Mouse (Mus musculus) spleen, adult 2 months (tissue): ENCODE measurements around the gene Rcn2. TPM values are rescaled to one million over a fixed set of nuclear protein-coding genes. Genes with fewer than 3 reads are reported as not detected.

Experiments used
- DNase-seq, 2 experiments: peaks; one replicate each; pipeline versions ENCODE4 v3.0.0 to v3.0.0-alpha.2; 2012 to 2021; ENCODE audit warnings: low spot score in 2 of 2, low read depth in 1 of 2
- H3K27ac ChIP-seq: fragments of 200-500 bp; 2 replicates; pipeline ENCODE4 v1.5.1; 2012; ENCODE audit warnings: low read length, inconsistent platforms; ENCODE audit not compliant: insufficient read depth
- H3K27me3 ChIP-seq: fragments of 200-500 bp; 2 replicates; pipeline ENCODE4 v1.6.1; 2012; ENCODE audit warnings: mild to moderate bottlenecking, moderate library complexity, low read length, inconsistent platforms; ENCODE audit not compliant: control insufficient read depth, insufficient read depth
- H3K36me3 ChIP-seq: fragments of 200-500 bp; 2 replicates; pipeline ENCODE4 v1.6.1; 2012; ENCODE audit warnings: mild to moderate bottlenecking, low read length, inconsistent platforms; ENCODE audit not compliant: control insufficient read depth, insufficient read depth
- H3K4me1 ChIP-seq: fragments of 200-500 bp; 2 replicates; pipeline ENCODE4 v1.6.1; 2011; ENCODE audit warnings: inconsistent platforms; ENCODE audit not compliant: control insufficient read depth, insufficient read depth, insufficient read length
- H3K4me3 ChIP-seq: fragments of 200-500 bp; 2 replicates; pipeline ENCODE4 v1.5.1; 2011; ENCODE audit warnings: mild to moderate bottlenecking, inconsistent platforms; ENCODE audit not compliant: insufficient read depth, insufficient read length; ENCODE audit errors: extremely low read depth
- CTCF ChIP-seq: fragments of 200-500 bp; IDR thresholded peaks from 2 replicates; pipeline ENCODE4 v1.5.1; 2011; ENCODE audit warnings: mild to moderate bottlenecking, inconsistent platforms; ENCODE audit not compliant: insufficient read depth, insufficient read length, insufficient replicate concordance; ENCODE audit errors: extremely low read depth
- POLR2A ChIP-seq: fragments of 200-500 bp; IDR thresholded peaks from 2 replicates; pipeline ENCODE4 v1.6.1; 2011; ENCODE audit warnings: low read depth, low read length, inconsistent platforms
- WGBS: fragments of 180-500 bp; shearing (Covaris S2); methylation state at CpG from one replicate; pipeline ENCODE4 v1.1.7; 2018; 5-methylcytosine and 5-hydroxymethylcytosine counted together
- polyA plus RNA-seq: library from polyadenylated mRNA; depleted of rRNA; stranded (reverse); fragments of >200 nt; gene quantifications from 2 replicates; pipeline ENCODE4 v1.2.3, GENCODE M21; 2012

Rcn2 gene
- polyA plus RNA-seq, 1 experiment = 27.6 TPM

DNA sequence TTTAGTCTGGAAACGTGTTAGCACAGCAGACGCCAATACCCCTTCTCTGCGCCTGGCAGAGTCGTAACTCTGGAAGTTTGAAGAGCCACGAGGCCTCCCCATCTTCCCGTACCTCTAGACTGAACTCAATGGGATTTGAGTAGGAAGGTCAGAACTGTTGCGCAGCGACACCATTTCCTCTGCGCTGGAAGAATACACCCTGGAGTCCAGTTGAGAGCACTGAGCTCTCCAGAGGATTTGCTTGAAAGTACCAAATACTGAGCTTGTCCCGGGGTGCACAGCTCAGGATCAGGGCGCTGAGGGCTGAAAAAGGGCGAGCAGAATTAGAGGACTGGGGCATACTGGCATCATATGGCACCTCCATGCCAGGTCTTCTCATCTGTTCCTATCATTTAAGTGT lies 33.2 kb downstream of the Rcn2 start:
- no peaks in the 10 kb centered on the region for H3K27me3 ChIP-seq
- DNase-seq = no peak
- H3K27ac ChIP-seq = peak overlapping the region; percentile 21; the same call in 1 of the 2 replicates
- H3K4me1 ChIP-seq = peaks cover 11% of the 10 kb centered on the region; the same call in 1 of the 2 replicates
- TF ChIP-seq POLR2A (no peak), CTCF (no peak)
- no peaks in the 10 kb centered on the region for H3K36me3 ChIP-seq
- WGBS = 87% methylated on average over 12 of the region's 12 CpGs
- no peak overlapping the region for H3K4me3 ChIP-seq

DNA sequence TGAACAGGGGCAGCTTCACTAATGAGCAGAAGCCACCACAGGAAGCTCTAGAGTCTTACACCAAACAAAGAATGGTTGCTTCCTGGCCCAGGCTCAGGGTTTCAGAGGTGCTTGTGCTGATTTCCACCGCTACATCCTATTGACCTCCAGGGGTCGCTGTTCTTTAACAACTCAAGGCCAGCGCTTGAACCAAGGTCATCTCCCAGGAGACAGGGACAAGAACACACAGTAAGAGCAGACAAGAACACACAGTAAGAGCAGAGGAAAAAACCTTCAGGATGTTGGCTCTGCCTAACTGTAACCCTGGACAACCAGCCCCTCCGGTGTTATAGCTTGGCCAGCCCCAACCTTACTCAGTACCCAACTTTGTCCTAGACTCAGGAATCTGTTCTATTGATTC lies 33.6 kb downstream of the Rcn2 start:
- DNase-seq = peak; percentile 55 to 84
- H3K27ac ChIP-seq = peak overlapping the region; percentile 73
- no peak overlapping the region for H3K4me3 ChIP-seq
- 2% methylated on average over 4 of the region's 4 CpGs for WGBS
- H3K36me3 ChIP-seq = no peaks in the 10 kb centered on the region
- TF ChIP-seq CTCF = peak; percentile 72; the same call in 1 of the 2 replicates
- TF ChIP-seq POLR2A = no peak
- peaks cover 11% of the 10 kb centered on the region; the same call in 1 of the 2 replicates for H3K4me1 ChIP-seq
- no peaks in the 10 kb centered on the region for H3K27me3 ChIP-seq

DNA sequence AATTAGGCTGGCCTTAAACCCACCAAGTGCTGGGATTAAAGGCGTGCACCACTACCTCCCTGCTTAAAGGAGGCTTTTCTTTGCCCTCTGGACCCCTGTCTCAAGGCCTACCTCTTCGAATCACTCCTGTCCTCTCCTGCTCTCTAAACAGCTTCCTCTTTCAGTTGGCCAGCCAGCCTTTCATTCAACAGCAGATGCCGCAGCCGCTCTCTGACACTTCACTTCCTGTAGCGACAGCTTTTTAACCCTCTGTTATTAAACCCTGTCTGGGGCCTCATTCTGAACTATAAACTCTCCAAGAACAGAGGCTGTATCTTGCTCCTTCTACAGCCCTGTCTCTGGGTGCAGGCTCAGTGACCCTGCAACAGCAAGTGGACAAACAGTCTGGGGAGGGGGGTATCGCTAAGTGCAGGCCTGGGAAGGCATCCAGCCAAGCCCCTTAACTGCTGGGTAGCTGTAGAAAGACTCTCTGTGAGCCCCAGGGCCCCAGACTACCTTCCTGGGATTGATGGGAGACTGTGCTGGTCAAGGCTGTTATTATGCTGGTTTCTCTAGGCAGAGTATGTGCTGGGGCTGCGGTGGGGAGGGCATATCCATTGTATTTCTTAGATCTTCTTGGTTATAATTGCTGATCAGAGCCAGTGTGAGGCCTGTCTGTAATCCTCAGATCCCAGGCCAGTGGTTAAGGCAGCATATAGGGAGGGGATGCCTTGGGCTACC lies 34.4 kb downstream of the Rcn2 start:
- 13% methylated on average over 7 of the region's 7 CpGs for WGBS
- Histone ChIP-seq H3K27ac (peak overlapping the region; percentile 73), H3K27me3 (no peaks in the 10 kb centered on the region), H3K4me1 (peaks cover 11% of the 10 kb centered on the region; the same call in 1 of the 2 replicates), H3K4me3 (no peak overlapping the region), H3K36me3 (no peaks in the 10 kb centered on the region)
- DNase-seq = peak; percentile 52 to 69
- TF ChIP-seq CTCF (no peak), POLR2A (no peak)

DNA sequence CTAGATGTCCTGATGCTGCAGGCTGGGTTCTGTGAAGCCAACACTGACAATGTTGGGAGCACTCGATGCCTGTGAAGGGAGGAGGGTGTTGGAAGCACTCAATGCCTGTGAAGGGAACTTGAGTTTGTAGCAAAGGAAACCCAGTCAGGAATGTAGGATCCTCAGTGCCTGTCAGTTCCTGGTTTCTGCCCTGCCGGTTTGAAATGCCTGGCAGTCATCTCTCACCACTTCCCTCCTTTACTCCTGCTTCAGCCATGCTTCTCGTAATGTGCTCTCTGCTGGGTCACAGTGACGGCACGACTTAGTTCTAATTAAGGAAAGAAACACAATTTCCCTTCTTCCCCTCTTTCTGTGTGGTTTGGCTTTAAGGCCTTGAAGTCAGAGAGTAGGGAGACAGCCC lies 37.9 kb downstream of the Rcn2 start:
- Histone ChIP-seq H3K27ac (no peak overlapping the region), H3K36me3 (no peaks in the 10 kb centered on the region), H3K4me3 (no peak overlapping the region), H3K27me3 (no peaks in the 10 kb centered on the region), H3K4me1 (peaks cover 11% of the 10 kb centered on the region; the same call in 1 of the 2 replicates)
- DNase-seq = no peak
- 46% methylated on average over 5 of the region's 5 CpGs for WGBS
- no peak for TF ChIP-seq POLR2A
- TF ChIP-seq CTCF = no peak

DNA sequence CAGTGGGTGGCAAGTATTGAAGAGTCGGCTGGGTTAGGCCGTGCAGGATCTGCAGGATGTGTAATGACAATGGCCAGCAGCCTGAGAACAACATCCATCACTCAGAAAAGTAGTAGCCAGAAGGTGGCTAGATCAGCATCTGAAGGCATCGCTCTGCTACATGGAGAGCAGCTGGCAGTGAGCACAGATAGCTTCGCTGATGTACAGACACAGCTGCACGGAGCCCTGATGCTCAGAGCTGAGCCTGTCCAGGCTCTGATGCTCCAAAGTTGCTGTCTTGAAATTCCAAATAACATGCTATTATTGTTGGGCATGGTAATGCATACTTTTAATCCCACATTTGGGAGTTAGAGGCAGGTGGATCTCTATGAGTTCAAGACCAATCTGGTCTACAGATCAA lies 44.9 kb downstream of the Rcn2 start:
- Histone ChIP-seq H3K4me3 (no peak overlapping the region), H3K4me1 (peaks cover 7% of the 10 kb centered on the region; the same call in 1 of the 2 replicates), H3K27me3 (no peaks in the 10 kb centered on the region), H3K27ac (no peak overlapping the region), H3K36me3 (no peaks in the 10 kb centered on the region)
- TF ChIP-seq CTCF (no peak), POLR2A (no peak)
- WGBS = 87% methylated on average over 5 of the region's 5 CpGs
- DNase-seq = no peak

DNA sequence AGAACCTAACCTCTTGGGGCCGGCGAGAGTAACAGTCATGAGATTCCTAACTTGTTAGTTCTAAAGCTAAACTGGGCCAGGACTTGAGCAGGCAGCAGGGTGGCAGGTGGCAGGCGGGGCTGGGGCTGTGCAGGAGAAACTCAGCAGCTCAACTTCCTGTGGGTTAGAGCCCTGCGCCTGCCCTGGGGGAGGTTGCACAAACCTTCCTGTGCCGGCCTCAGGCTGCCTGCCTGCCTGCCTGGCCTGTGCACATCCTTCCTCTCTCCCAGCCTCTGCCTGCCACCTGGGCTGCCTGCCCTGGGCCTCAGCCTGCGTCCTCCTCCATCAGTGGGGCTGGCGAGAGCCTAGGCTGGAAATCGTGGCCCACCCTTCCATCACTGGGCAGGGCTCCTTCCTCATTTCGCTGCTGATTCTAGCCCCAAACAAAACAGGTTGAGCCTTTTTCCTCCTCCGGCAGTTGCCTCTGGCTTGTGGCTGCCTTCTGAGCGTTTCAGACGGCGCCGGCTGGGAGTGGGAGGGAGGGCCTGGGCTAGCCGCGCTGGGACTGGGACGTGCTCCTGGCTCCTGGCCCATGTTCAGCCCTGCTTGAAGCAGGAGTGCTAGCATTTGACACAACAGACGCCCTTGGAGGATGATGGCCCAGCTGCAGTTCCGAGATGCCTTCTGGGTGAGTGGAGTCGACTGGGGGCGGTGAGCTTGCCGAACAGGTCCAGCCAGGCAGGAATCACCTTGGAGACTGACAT lies 48.3 kb downstream of the Rcn2 start, which contains the start of gene Pstpip1:
Pstpip1 (plus strand) TSS at position 185 of the 743 bp plus-strand sequence.
- Histone ChIP-seq H3K27ac (peak within 1 kb of the TSS; percentile 93), H3K27me3 (no peaks in the 10 kb centered on the region), H3K4me3 (peak within 1 kb of the TSS; percentile 70), H3K36me3 (no peaks in the 10 kb centered on the region), H3K4me1 (peaks cover 14% of the 10 kb centered on the region; the same call in 1 of the 2 replicates)
- WGBS = 5% methylated on average over 22 of the region's 22 CpGs
- TF ChIP-seq POLR2A = peak; percentile 85
- no peak for TF ChIP-seq CTCF
- peak in 1 of 2 experiments; percentile 86 for DNase-seq
